Mouse (Mus musculus) ES-Bruce4 (cell line): ENCODE data around the gene Ssbp2. TPM values are rescaled to one million over a fixed set of nuclear protein-coding genes. Genes with fewer than 3 reads are reported as not detected.

Source experiments
- H3K27ac ChIP-seq: 2 replicates; pipeline ENCODE4 v1.5.1; 2012; ENCODE audit warnings: low read length, inconsistent platforms; ENCODE audit not compliant: insufficient read depth
- H3K27me3 ChIP-seq: 2 replicates; pipeline ENCODE4 v1.6.1; 2012; ENCODE audit warnings: mild to moderate bottlenecking, low read length, inconsistent platforms; ENCODE audit not compliant: control insufficient read depth, poor library complexity, insufficient read depth, severe bottlenecking
- H3K36me3 ChIP-seq: 2 replicates; pipeline ENCODE4 v1.6.1; 2012; ENCODE audit warnings: inconsistent platforms, mild to moderate bottlenecking, low read length, moderate library complexity; ENCODE audit not compliant: control insufficient read depth, poor library complexity, insufficient read depth, severe bottlenecking
- H3K4me1 ChIP-seq: one replicate; pipeline ENCODE4 v1.8.1; 2011; ENCODE audit warnings: low read length; ENCODE audit not compliant: control insufficient read depth, insufficient read depth
- H3K4me3 ChIP-seq: 2 replicates; pipeline ENCODE4 v1.5.1; 2011; ENCODE audit warnings: low read depth, mild to moderate bottlenecking, low read length
- H3K9ac ChIP-seq: 2 replicates; pipeline ENCODE4 v1.6.1; 2012; ENCODE audit warnings: low read depth, mild to moderate bottlenecking, inconsistent platforms; ENCODE audit not compliant: poor library complexity, severe bottlenecking
- H3K9me3 ChIP-seq: replicated peaks from 2 replicates; pipeline ENCODE4 v1.6.1; 2012; ENCODE audit warnings: mild to moderate bottlenecking, low read length, inconsistent platforms; ENCODE audit not compliant: control insufficient read depth, poor library complexity, insufficient read depth, severe bottlenecking
- CTCF ChIP-seq: IDR thresholded peaks from one replicate; pipeline ENCODE4 v1.8.1; 2011; ENCODE audit warnings: low read depth, low read length
- EP300 ChIP-seq: IDR thresholded peaks from 2 replicates; pipeline ENCODE4 v1.6.1; 2011; ENCODE audit warnings: low read depth, low read length; ENCODE audit not compliant: insufficient read depth
- POLR2A ChIP-seq: IDR thresholded peaks from one replicate; pipeline ENCODE4 v1.8.1; 2011; ENCODE audit warnings: low read length; ENCODE audit not compliant: insufficient read depth
- polyA plus RNA-seq: library from polyadenylated mRNA; stranded (reverse); fragments of >200 nt; gene quantifications from 2 replicates; pipeline ENCODE4 v1.2.4, GENCODE M21; 2011; ENCODE audit warnings: low read depth; ENCODE audit not compliant: missing spikeins, insufficient read depth, insufficient read length

Gene Ssbp2
- polyA plus RNA-seq, 1 experiment, result 5.5 TPM

GRCm38 (mm10) chr13:91631291-91631799, 171.3 kb downstream of the Ssbp2 start:
- Histone ChIP-seq H3K4me1 (no peaks in the 10 kb centered on the region), H3K27ac (no peak overlapping the region)
- TF ChIP-seq EP300 (no peak), POLR2A (no peak), CTCF (no peak)

DNA sequence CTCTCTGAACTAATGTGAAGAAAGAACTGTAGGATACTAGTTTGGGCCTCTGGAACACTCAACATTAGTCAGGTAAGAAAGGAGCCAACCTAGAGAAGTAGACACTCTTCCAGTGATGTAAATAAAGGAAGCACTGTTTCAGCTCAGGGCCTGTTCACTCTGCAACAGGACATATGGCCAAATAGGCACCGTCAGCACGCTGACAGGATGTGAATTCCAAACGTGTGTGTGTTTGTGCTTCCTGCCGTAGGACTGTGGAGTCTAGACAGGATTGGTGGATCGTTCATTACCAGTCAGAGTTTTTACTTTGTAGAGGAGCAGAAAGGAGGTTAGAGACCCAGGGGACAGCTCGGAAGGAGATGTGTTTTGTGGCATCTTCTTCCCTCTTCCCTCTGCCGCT, 174.0 kb downstream of the Ssbp2 start:
- TF ChIP-seq POLR2A, result no peak
- no peaks in the 10 kb centered on the region for H3K4me1 ChIP-seq
- H3K9me3 ChIP-seq, result no peaks in the 10 kb centered on the region
- H3K27ac ChIP-seq, result no peak overlapping the region
- H3K4me3 ChIP-seq, result no peak overlapping the region
- no peaks in the 10 kb centered on the region for H3K27me3 ChIP-seq
- H3K9ac ChIP-seq, result no peak overlapping the region
- no peaks in the 10 kb centered on the region for H3K36me3 ChIP-seq

More at GRCm38 (mm10) chr13:91631291-91631799, 171.3 kb downstream of the Ssbp2 start:
- no peak overlapping the region for H3K4me3 ChIP-seq
- no peaks in the 10 kb centered on the region for H3K36me3 ChIP-seq
- H3K9ac ChIP-seq, result no peak overlapping the region
- no peaks in the 10 kb centered on the region for H3K27me3 ChIP-seq
- H3K9me3 ChIP-seq, result no peaks in the 10 kb centered on the region

DNA sequence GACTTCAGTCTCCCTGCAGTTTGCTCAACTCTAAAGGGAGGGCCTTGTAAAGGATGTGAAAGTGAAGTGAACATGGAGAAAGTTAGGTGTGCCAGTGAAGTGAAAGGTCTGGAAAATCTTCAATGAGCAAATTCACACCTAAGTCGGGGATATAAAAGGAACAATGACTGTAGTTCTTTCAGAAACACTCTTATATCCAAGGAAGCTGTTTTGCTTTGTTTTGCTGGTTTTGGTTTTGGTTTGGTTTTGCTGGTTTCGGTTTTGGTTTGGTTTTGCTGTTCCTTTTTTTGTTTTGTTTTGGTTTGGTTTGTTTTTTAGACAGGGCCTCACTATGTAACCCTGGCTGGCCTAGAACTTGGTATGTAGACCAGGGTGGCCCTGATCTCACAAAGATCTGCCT, 175.9 kb downstream of the Ssbp2 start:
- no peak overlapping the region for H3K27ac ChIP-seq
- H3K4me3 ChIP-seq, result no peak overlapping the region
- H3K9me3 ChIP-seq, result no peaks in the 10 kb centered on the region
- H3K9ac ChIP-seq, result no peak overlapping the region
- no peaks in the 10 kb centered on the region for H3K4me1 ChIP-seq
- H3K36me3 ChIP-seq, result no peaks in the 10 kb centered on the region
- H3K27me3 ChIP-seq, result no peaks in the 10 kb centered on the region
- no peak for TF ChIP-seq EP300
- no peak for TF ChIP-seq POLR2A
- no peak for TF ChIP-seq CTCF

GRCm38 (mm10) chr13:91636814-91637213, 176.7 kb downstream of the Ssbp2 start:
- peak; percentile 66 for TF ChIP-seq CTCF
- TF ChIP-seq EP300, result no peak
- H3K9me3 ChIP-seq, result no peaks in the 10 kb centered on the region
- no peaks in the 10 kb centered on the region for H3K4me1 ChIP-seq
- H3K27ac ChIP-seq, result no peak overlapping the region
- no peaks in the 10 kb centered on the region for H3K27me3 ChIP-seq
- H3K4me3 ChIP-seq, result no peak overlapping the region
- no peak overlapping the region for H3K9ac ChIP-seq
- H3K36me3 ChIP-seq, result no peaks in the 10 kb centered on the region

DNA sequence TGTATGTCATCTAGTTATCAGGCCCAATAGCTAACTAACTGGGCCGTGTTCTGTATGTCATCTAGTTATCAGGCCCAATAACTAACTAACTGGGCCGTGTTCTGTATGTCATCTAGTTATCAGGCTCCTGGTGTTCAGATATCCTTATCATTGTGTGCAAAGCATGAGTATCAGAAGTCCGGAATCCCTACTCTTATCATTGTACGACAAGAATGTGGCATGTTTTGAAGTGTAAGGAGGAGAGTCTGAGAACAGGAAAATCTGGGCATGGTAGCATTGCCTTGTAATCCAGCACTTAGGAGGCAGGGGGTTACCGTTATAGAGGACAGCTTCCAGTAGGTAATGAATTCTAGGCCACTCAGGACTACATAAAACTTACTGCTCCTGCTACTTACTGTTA, 178.8 kb downstream of the Ssbp2 start:
- Histone ChIP-seq H3K9me3 (no peaks in the 10 kb centered on the region), H3K4me1 (no peaks in the 10 kb centered on the region), H3K36me3 (no peaks in the 10 kb centered on the region), H3K9ac (no peak overlapping the region), H3K27me3 (no peaks in the 10 kb centered on the region), H3K4me3 (no peak overlapping the region), H3K27ac (no peak overlapping the region)
- TF ChIP-seq EP300 (no peak), CTCF (no peak), POLR2A (no peak)

GRCm38 (mm10) chr13:91640219-91640618, 180.1 kb downstream of the Ssbp2 start:
- no peaks in the 10 kb centered on the region for H3K27me3 ChIP-seq
- H3K4me1 ChIP-seq, result no peaks in the 10 kb centered on the region
- TF ChIP-seq EP300 (no peak), CTCF (no peak)
- H3K4me3 ChIP-seq, result no peak overlapping the region
- no peak overlapping the region for H3K27ac ChIP-seq
- H3K36me3 ChIP-seq, result no peaks in the 10 kb centered on the region
- H3K9ac ChIP-seq, result no peak overlapping the region
- H3K9me3 ChIP-seq, result no peaks in the 10 kb centered on the region
